Mouse (Mus musculus) thymus, postnatal 10 days (tissue): Measurements from ENCODE around the gene Amph.
"Not testable (repeated sequence)": the region's sequence is repeated elsewhere in the genome, so short reads cannot be mapped to it uniquely, and the experiment has no call there.

ENCODE experiments used
- DNase-seq, 2 experiments: peaks; one replicate each; pipeline ENCODE4 v3.0.0; 2021; ENCODE audit warnings: low spot score in 2 of 2

Gene Amph

GRCm38 (mm10) chr13:18948171-18949028 is at the start of gene Amph:
Amph (plus strand) TSS chr13:18948205.
- DNase-seq: peak; percentile 5 to 28

- no peak for DNase-seq
These were observed 44.4 kb upstream of the Amph start for GRCm38 (mm10) chr13:18903623-18904022.

GRCm38 (mm10) chr13:18914774-18915173 is 33.2 kb upstream of the Amph start:
- DNase-seq: no peak

- DNase-seq: not testable (repeated sequence)
These were observed 14.8 kb upstream of the Amph start for GRCm38 (mm10) chr13:18933191-18933590.

- no peak for DNase-seq
These were observed 319 bp upstream of the Amph start for GRCm38 (mm10) chr13:18947686-18948085.

GRCm38 (mm10) chr13:18949029-18949350 is 985 bp downstream of the Amph start:
- no peak for DNase-seq

- no peak for DNase-seq
These were observed 1.7 kb downstream of the Amph start for GRCm38 (mm10) chr13:18949626-18950200.

- no peak for DNase-seq
These were observed 5.6 kb downstream of the Amph start for GRCm38 (mm10) chr13:18953575-18953974.

- no peak for DNase-seq
These were observed 8.3 kb downstream of the Amph start for GRCm38 (mm10) chr13:18956065-18956913.

GRCm38 (mm10) chr13:18957028-18957427 is 9.0 kb downstream of the Amph start:
- DNase-seq: no peak

GRCm38 (mm10) chr13:18972571-18972970 is 24.6 kb downstream of the Amph start:
- DNase-seq: no peak

- no peak for DNase-seq
These were observed 26.3 kb downstream of the Amph start for GRCm38 (mm10) chr13:18974351-18974750.

- no peak for DNase-seq
These were observed 39.3 kb downstream of the Amph start for GRCm38 (mm10) chr13:18987266-18987665.

GRCm38 (mm10) chr13:18988323-18988722 is 40.3 kb downstream of the Amph start:
- DNase-seq: no peak

GRCm38 (mm10) chr13:18989185-18989714 is 41.2 kb downstream of the Amph start:
- no peak for DNase-seq

- no peak for DNase-seq
These were observed 54.5 kb downstream of the Amph start for GRCm38 (mm10) chr13:19002502-19002901.

GRCm38 (mm10) chr13:19004406-19004805 is 56.4 kb downstream of the Amph start:
- DNase-seq: no peak

- no peak for DNase-seq
These were observed 60.4 kb downstream of the Amph start for GRCm38 (mm10) chr13:19008440-19008839.

GRCm38 (mm10) chr13:19014825-19015375 is 66.9 kb downstream of the Amph start:
- no peak for DNase-seq

GRCm38 (mm10) chr13:19021529-19021928 is 73.5 kb downstream of the Amph start:
- no peak for DNase-seq

GRCm38 (mm10) chr13:19022310-19022709 is 74.3 kb downstream of the Amph start:
- no peak for DNase-seq
